Mouse (Mus musculus): ENCODE measurements around the gene Parp2. TPM values are rescaled to one million over a fixed set of nuclear protein-coding genes. Genes with fewer than 3 reads are reported as not detected.
"Not testable (repeated sequence)": the region's sequence is repeated elsewhere in the genome, so short reads cannot be mapped to it uniquely, and the experiment has no call there.

The Parp2 gene
- total RNA-seq, 2 experiments from 2014 or later, result 7.5 to 8.5 TPM

GRCm38 (mm10) chr14:50826579-50826978 is 18.9 kb downstream of the Parp2 start:
- DNase-seq, result no peak

GRCm38 (mm10) chr14:50829878-50830277 is 22.2 kb downstream of the Parp2 start:
- no peak for DNase-seq

GRCm38 (mm10) chr14:50833964-50834363 is 26.3 kb downstream of the Parp2 start:
- no peak for DNase-seq

- no peak for DNase-seq
Observed at GRCm38 (mm10) chr14:50834435-50834834, 26.8 kb downstream of the Parp2 start.

GRCm38 (mm10) chr14:50837236-50837635 is 29.6 kb downstream of the Parp2 start:
- no peak for DNase-seq

- no peak for DNase-seq
Observed at GRCm38 (mm10) chr14:50855788-50856187, 48.1 kb downstream of the Parp2 start.

GRCm38 (mm10) chr14:50862641-50863040 is 55.0 kb downstream of the Parp2 start:
- no peak for DNase-seq

- DNase-seq, result not testable (repeated sequence)
Observed at GRCm38 (mm10) chr14:50865005-50865404, 57.4 kb downstream of the Parp2 start.

GRCm38 (mm10) chr14:50866966-50867365 is 59.3 kb downstream of the Parp2 start:
- no peak for DNase-seq

- no peak for DNase-seq
Observed at GRCm38 (mm10) chr14:50868211-50868610, 60.6 kb downstream of the Parp2 start.

- no peak for DNase-seq
Observed at GRCm38 (mm10) chr14:50868656-50869055, 61.0 kb downstream of the Parp2 start.

GRCm38 (mm10) chr14:50869889-50870804 is 62.5 kb downstream of the Parp2 start, which contains the start of gene Tep1:
Tep1 (minus strand) TSS chr14:50870560.
- DNase-seq, result peak; percentile 73

- DNase-seq, result no peak
Observed at GRCm38 (mm10) chr14:50870805-50871143, 63.1 kb downstream of the Parp2 start.

Other genes with a start within 250 kb of the Parp2 start
- gene Olfr744, start 193.0 kb upstream of the Parp2 start, total RNA-seq (2021), result not detected
- not detected for gene Olfr745, start 168.5 kb upstream of the Parp2 start, total RNA-seq (2021)
- not detected for gene Olfr746, start 160.8 kb upstream of the Parp2 start, total RNA-seq (2021)
- not detected for gene Olfr747, start 114.6 kb upstream of the Parp2 start, total RNA-seq (2021)
- not detected for gene Olfr748, start 100.5 kb upstream of the Parp2 start, total RNA-seq (2021)
- gene Olfr749, start 62.7 kb upstream of the Parp2 start, total RNA-seq (2021), result not detected
- 1 to 10 TPM; 7.4 to 8.2 TPM for gene Ttc5, start 22.3 kb upstream of the Parp2 start, total RNA-seq (2021)
- gene Ccnb1ip1, start 109 bp upstream of the Parp2 start, total RNA-seq (2021), result not detected
- gene Tep1, start 62.7 kb downstream of the Parp2 start, total RNA-seq (2021), result 10 to 100 TPM in 1 of 2 experiments, 1 to 10 TPM in 1; 8.3 to 10.2 TPM
- gene Klhl33, start 89.7 kb downstream of the Parp2 start, total RNA-seq (2021), result 100 to 1,000 TPM in 1 of 2 experiments, 10 to 100 TPM in 1; 97.0 to 105 TPM
- 10 to 100 TPM; 40.1 to 41.8 TPM for gene Osgep, start 117.1 kb downstream of the Parp2 start, total RNA-seq (2021)
- 10 to 100 TPM; 23.7 to 24.8 TPM for gene Apex1, start 117.1 kb downstream of the Parp2 start, total RNA-seq (2021)
- 10 to 100 TPM; 12.9 to 14.6 TPM for gene Pip4p1, start 123.0 kb downstream of the Parp2 start, total RNA-seq (2021)
- 1 to 10 TPM; 4.4 to 8.7 TPM for gene Pnp, start 123.2 kb downstream of the Parp2 start, total RNA-seq (2021)
- 1 to 10 TPM; 1.6 to 1.9 TPM for gene Gm49342, start 136.7 kb downstream of the Parp2 start, total RNA-seq (2021)
- gene Pnp2, start 148.2 kb downstream of the Parp2 start, total RNA-seq (2021), result under 1 TPM; 0.46 to 0.49 TPM
- gene Rnase10, start 199.9 kb downstream of the Parp2 start, total RNA-seq (2021), result not detected
- not detected for gene Rnase9, start 234.0 kb downstream of the Parp2 start, total RNA-seq (2021)
- not detected for gene Rnase11, start 242.3 kb downstream of the Parp2 start, total RNA-seq (2021)
- not detected for gene Rnase12, start 249.8 kb downstream of the Parp2 start, total RNA-seq (2021)